Mouse (Mus musculus): ENCODE results near the gene Zfp385c. TPM values are rescaled to one million over a fixed set of nuclear protein-coding genes. Genes with fewer than 3 reads are reported as not detected.

Gene Zfp385c
- total RNA-seq (2021) (under 1 TPM in 1 of 2 experiments, not detected in 1; 0.59 TPM), polyA plus RNA-seq (2012; rRNA removed) (0.75 and 0.84 TPM in 2 replicates)
- long read RNA-seq, result 0 reads

DNA sequence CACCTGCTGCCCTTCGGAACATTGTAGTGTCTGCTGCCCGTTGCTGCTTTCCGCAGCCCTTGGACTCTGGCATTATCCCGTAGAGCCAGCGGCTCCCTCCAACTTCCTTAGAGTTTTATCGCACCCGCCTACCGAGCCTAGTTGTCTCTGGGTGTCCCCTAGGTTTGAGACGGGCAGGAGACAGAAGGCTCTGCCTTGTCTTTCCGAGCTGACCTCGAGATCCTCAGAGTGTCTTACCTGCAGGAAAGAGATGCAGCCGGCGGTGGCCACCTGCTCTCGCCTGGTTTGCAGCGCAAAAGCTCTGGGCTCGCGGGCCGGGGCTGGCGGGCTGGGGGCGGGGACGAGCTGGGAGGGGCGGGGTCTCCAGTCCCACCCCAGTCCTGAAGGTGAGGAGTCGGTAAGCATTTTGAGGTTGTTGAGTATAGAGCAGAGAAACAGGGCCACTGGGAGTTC lies at the start of gene Zfp385c:
Gene Zfp385c (minus strand): TSS at position 292 of the 453 bp plus-strand sequence.
- DNase-seq, result no peak

DNA sequence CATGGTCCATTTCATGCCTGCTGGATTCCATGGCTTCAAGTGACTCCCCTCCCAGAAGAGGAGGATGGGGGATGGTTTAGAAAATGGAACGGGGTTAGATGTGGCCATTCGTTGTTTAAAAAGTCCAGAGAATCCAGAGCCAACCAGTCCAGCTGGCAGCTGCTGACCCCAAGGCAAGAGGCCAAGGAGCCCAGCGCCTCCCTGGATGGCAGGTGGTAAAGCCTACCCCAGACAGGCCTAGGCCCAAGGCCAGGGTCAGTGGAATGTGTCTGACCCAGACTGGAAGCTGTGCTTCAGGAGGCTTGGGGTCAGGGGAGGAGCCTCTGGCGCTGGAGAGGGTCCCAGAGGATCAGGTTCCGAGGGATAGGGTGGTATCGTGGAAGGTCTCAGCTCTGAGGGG lies 49.1 kb upstream of the Zfp385c start:
- peak; percentile 47 for DNase-seq

DNA sequence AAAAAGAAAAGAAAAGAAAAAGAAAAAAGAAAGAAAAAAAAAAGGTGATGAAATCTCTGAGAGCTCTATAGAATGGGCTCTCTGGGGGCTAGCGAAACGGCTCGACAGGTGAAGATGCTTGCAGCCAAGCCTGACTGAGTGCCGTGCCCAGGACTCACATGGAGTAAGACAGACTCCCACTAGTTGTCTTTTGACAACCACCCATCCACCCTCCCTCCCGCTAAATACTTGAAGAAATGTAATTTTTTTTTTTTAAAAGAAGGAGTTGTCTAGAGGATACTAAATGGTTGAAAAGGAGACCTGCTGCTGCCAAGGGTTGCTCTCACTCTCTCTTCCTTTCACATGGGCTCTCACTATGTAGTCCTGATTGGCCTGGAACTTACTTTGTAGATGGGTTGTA lies 46.5 kb upstream of the Zfp385c start:
- DNase-seq, result no peak

DNA sequence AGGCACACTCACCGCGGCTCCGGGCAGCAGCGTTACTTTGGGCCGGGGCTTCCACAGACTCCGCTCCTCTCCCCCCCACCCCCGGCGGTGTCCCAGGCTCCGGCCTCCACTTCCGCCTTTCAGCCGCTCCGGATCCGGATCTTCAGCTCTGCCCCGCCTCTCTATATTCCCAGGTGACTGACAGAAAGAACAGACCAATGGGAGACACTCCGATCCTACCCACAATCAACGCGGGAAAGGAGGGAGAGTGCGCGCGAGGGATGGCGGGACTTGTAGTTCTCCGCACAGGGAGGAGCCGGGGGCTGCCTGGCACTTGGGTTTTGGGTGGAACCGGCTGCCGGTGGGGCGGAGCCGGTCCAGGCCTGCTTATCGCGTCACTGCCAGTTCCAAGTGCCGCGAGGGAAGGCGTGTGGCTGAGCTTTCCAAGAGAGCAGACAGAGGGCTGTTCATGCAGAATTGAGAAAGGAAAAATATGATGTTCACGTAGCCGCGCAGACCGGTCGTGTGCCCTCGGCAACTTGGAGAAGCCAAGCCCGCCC lies 45.9 kb upstream of the Zfp385c start, which contains the start of gene Rab5c:
Gene Rab5c (minus strand): TSS at position 150 of the 539 bp plus-strand sequence.
- peak; percentile 100 for DNase-seq

DNA sequence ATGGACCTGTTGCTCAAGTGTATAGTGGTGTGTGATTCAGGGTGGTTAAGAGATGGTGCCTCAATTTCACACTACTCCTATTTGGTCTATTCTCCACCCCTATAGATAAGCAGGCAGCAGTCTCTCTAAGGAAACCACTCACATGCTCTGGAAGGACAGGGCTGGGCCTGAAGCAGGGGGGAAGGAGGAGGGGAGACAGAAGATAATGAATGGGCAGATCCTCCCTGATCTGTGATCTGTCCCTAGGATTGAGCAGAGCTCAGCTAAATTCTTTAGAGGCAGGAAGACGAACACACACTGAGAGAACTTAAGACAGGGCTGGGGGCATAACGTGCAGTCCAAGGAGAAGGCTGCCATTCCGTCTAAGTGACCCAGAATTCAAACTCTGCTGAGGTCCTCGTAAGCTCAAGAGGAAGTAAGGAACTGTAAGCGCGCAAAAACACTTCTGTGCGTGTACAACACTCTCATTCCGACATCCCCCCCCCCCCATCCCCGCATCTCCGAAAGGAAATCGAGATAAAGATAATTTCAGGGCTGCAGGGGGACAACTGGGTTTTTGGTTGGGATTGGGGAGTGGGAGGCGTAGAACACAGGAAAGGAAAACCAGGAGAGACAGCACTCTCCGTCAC lies 45.0 kb upstream of the Zfp385c start:
- peak; percentile 41 for DNase-seq

DNA sequence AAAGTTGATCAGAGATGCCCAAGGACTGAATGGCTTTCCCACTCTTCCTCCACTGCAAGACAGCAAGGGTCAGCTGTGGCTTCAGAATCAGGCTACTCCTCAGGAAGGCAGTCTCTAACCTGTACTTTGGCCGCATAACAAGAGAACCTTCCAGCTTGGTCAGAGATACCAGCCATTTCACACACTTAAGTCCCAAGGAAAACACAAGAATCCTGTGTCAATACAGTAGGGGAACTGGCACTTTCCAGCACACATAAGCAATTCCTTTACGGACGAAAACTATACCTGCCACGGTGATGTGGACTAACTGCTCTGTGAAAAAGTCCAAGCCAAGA lies 44.5 kb upstream of the Zfp385c start:
- no peak for DNase-seq

DNA sequence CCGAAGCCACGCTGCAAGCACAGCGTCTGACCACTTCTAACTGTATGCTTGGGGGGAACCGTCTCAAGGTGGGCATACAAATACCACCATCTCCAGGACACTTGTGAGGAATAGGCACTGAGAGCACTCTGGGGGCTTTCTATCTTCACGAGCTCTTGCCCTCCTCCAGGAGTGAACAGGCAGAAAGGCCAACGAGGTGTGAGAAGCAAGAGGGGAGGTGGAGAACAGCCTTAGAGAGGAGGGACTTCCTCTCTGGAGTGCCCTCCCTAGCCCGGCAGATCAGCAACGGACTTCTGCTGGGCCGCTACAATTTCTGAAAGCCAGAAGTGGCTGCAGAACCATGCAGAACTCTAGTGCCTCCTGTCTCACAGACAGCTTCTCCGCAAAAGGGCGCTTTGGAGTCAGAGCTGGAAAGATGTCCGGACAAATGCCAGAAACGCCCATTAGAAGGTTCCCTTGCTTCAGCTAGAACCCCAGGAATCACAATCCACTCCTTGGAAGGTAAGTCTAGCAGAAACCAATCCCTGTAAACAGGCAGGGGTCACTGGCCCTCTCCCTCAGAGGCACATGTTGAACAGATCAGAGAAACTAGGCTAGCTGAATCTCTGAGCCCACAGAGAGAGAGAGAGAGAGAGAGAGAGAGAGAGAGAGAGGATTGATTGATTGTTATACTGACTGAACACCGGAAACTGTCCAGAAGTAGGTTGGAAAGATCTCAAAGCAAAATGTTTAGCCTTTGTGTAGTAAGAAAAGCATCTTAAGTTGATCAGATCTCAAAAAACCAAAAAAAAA lies 43.9 kb upstream of the Zfp385c start:
- DNase-seq, result no peak

DNA sequence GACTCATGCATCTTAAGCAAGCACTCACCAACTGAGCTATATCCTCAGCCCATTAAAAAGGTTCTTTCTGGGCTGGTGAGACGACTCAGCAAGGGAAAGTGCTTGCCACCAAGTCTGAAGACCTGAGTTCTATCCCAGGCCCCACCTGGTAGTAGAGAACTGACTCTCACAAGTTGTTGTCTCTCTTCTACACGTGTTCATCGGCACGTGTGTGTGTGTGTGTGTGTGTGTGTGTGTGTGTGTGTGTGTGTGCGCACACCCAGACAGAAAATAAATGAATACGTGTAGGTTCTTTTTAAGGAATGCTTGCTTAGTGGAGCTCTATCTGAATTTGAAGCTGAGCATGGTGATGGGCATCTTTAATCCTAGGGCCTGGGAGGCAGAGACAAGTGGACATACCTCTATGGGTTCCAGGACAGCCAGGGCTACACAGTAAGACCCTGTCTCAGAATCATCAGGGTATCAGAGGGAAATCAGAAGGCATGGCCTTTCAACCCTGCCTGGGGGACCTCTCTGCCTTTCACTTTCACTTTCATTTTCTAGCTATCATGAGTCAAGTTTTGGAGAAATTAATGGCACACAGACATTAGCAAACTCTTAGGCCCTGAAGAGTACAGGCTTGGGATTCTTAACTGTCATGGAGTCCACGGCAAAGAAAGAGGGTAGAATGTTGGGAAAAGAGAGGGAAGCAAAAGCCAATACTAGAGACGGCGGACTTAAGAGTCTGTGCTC lies 43.0 kb upstream of the Zfp385c start:
- DNase-seq, result no peak

DNA sequence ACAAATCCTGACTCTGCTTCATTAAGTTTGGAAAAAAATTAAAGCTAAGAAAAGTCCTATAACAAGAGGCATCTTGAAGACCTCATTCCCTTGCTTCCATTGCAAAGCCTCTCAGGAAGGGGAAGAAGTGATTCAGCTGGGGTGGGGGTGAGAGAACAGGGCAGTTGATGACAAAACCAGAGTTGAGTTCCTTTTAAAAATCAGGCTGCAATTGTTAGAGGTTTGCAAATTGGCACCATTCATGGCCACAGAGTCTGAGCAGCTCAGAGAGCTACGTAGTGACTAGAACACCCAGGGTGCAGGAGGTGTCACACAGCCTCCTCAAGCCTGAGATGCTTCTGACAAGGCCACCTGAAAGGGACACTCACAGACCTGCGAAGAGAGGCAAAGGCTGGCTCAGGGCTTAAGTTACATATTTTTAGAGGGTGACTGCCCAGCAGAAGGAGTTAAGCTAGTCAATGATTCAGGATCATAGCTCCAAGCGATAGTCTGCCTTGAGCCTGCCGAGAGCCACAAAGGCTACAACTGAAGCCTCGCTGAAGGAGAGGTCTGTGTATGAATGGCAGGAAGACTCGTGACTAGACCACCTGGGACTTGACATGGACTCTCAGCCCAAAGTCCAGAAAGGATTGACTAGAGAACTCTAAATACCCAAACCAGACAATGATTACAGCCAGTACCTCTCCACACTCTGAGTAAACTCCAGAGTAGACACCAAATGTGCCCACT lies 38.4 kb upstream of the Zfp385c start:
- no peak for DNase-seq

DNA sequence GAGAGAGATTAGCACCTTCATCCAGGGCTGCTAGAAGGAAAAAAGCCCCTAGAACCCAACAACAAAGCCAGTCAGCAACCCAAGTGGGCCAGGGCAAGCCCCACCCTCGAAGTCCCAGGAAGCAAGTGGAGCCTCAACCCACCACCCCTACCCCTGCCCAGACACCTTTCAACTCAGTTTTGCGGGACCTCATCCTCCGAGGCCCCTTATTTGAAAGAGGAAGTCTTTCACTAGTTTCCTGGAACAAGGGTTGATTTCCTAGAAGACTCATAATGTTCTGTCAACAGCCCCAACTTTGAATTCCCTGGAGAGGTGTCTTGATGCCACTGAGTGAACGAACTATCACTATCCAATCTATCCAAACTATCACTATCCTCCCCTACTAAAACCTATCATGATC lies 37.7 kb upstream of the Zfp385c start:
- DNase-seq, result no peak

DNA sequence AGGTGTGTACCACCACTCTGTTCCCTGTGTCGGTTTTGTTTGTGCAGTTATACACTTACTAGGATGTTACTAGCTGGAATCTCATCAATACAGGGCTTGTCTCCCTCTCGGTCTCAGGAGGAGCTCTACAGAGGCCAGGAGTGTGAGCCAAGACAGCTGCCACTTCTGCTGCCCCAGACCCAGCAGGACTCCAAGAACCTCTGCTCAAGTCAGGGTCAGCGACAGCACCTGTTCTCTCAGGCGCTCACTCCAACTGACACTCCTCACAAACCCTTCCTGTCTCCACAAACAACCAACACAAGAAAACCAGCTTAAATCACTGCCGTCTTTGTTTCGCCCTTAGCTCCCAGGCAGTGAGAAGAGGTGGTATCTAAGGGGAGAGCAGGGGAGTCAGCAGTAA lies 36.3 kb upstream of the Zfp385c start:
- no peak for DNase-seq

DNA sequence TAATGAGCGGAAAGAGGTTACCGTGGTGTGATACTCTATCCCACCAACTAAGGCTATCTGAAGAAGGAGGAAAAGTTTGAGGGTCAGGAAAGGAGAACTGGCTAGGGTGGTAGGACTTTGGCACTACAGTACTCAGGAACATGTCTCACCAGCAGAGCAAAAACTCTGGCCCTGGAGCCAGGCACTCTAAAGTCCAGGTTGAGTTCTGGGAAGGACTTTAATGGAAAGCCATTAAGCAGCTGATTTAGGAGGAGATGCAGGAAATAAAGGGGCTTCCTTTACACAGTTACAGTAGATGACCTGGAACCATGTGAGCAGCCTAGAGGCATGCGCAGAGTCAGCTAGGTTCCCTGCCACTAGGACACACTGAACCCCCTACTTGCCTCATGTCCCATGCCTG lies 34.9 kb upstream of the Zfp385c start:
- no peak for DNase-seq

DNA sequence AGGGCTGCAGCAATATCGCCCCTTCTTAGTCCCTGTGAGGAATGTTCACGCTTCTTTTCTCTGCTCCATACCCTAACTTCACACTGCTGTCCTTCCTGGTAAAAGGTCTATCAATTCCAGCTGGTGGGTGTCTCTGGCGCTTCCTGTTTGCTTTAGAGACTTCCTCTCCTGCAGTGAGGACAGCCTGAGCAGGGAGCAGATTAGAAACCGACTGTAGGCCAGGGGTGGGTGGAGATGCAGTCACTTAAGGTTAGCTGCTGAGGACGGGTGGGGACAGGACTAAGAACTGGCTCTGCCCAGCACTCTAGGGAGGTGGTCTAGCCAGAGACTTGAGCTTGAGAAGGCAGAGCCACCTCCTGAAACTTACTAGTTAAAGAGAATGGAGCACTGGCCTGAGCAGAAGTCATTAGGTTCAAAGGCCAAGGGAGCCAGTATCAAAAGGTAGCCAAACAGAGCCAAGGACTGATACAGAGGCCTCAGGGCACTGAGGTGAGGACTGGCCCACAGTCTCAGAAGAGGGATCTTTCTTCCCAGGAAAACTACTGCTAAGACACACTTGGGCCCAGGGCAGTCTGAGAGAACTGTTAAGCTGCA lies 32.8 kb upstream of the Zfp385c start:
- DNase-seq, result no peak

DNA sequence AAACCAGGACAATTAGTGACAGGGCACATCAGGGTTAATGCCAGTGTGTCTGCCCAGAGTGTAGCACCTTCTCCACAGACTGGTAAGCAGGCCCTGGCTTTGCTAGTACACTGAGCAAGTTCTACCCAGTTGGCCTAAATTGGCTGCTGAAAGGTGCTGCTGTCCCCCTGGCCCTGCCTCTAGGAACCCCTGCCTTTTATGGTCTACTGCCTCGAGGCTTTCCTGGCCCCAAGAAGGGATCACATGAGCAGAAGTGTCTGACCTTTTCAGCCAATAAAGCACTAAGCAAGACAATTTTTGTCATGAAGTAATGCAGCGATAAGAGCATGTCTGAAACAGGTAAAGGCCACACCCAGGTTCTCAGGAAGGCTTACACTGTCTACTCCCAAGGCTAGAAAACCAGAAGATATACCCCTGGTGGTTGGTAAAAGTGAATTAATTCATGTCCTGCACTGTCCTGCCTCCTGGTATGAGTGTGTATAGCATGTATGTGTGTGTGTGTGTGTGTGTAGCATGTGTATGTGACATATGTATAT lies 30.3 kb upstream of the Zfp385c start:
- DNase-seq, result no peak

DNA sequence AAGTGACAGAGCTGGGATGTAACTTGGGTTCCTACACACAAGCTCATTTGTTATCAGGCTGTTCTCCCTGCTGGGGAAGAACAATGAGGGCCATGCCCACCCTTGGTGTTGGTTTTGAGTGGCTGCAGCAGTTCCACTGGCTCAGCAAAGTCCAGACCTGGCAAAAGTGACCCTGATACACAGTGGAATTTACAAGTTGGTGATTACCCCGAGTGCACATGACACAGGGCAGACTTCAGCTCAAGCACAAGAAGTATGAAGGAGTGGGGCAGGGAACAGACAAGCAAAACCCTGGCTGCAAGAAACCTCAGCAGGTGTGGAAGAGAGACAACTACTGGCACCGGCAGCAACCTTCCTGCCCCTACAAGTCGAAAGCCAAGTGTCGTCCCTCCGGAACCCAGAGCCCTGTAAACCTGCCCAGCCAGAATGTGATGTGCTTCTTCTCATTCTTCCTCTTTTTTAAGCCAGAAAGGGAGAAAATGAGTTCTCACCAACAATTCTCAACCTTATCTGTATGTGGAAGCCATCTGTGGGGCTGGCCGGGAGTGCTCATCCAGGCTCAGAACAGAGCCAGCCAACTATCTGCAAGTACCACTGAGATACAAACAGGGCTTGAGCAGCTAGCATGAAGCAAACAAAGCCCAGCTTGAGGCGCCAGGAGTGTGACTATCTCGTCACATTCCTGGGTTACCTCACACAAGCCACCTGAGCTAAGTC lies 29.7 kb upstream of the Zfp385c start:
- no peak for DNase-seq

DNA sequence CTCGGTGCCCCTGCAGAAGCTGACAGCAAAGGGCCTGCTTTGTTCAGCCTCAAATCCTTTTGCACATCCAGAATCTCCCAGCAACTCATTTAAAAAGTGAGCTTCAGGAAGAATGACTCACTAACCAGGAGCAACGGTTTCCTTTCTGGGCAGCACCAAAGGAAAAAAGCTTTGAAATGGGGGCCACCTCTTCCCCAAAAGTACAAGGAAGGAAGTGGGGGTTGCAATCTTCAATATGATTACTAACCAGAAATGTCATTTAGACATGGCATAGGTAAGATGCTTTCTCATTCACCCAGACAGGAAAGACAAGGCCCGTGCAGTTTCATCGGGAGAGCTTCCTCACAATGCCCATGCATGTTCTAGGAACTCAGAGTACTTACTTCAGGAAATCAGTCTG lies 29.0 kb upstream of the Zfp385c start:
- DNase-seq, result no peak

DNA sequence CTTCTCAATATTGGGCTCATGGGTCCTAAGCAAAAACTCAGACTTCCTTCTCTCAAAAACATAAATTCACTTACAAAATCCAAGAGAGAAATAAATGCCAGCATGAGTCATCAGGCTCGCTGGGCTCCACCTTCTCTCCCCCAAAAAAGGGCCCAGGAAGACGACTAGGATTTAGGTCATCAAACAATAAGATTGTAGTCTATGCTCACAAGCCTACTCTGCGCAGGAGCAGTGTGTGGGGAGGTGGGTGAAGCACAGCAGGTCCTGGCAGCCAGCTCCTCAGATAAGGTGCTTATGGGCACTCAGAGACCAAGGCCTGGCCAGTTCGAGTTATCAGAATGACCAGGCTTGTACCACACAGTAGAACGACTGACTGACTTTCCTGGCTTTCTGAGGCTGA lies 28.1 kb upstream of the Zfp385c start:
- peak; percentile 57 for DNase-seq

DNA sequence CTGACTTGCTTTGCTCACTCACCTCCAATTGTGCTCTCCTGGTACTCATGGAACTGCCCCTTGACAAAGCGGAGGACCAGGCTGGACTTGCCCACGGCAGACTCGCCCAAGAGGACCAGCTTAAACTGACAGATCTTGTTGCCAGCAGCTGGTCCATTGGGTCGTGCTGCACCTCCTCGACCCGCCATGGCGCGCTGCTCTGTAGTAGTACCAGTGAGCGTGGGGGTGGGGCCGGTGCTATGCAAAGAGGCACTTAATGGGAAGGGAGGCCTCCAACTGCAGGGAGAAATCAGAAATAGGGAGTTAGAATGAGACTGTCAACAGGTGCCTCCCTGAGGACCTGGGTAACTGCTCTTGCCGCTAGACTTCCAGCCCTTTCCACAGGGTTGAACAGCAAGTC lies 27.6 kb upstream of the Zfp385c start:
- DNase-seq, result no peak

DNA sequence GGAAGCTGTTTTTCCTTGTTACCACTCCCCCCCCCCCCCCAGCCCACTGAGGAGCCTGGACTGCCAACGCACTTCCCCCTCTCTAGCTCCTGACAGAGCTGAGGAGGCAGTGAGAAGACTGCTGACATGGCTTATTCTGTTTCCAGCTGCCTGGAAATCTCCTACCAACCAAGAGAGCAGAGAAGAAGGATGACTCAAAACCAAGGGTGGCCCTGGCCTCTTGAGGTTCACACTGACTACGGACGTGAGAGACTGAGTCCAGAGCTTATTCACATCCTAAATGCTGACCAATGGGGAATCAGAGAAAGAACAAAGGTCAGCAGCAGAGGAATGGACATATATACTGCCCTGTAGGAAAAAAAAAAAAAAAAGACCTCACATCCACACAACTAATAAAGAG lies 27.1 kb upstream of the Zfp385c start:
- DNase-seq, result peak; percentile 57

DNA sequence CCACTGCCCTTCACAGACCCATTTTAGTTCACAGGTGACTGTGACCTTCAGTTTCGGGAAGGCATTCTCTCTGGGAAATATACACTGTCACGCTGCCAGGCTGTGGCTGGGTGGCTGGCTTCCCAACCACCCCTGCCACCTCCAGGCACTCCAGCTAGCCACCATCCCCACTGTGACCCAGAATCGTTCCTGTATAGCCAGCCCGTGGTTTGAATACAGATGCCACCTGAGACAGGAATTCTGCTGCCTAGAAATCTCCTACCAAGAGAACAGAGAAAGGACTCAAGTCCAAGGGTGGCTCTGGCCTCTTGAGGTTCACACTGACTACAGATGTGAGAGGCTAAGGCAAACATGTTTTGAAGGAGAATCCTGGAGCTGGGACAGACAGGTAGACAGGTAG lies 26.6 kb upstream of the Zfp385c start:
- no peak for DNase-seq

DNA sequence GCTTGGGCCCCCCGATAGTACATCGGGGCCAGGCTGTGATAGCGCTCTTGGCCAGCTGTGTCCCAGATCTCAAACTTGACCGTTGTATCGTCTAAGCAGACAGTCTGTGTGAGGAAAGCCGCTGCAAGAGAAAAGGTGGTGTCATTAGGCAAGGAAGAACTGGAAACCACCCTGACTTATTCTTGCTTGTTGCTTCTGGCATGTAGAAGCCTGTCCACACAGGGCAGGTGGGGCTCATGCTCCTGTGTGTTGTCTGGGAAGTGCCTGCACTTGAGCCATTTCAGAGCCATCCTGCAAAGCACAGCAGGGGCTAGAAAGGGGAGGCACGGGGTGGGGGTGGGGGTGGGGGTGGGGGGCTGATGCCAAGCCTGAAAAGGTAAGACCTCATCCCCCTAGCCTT lies 26.2 kb upstream of the Zfp385c start:
- DNase-seq, result no peak
